Mouse (Mus musculus) neural tube, embryonic 15.5 days (tissue): ENCODE results near the gene Gm10974. TPM values are rescaled to one million over a fixed set of nuclear protein-coding genes. Genes with fewer than 3 reads are reported as not detected.

Experiments
- ATAC-seq: fragments of 200-750 bp; cut with Nextera tagmentation; 2 replicates; pipeline ENCODE4 v1.8.0; 2017; ENCODE audit warnings: mild to moderate bottlenecking, moderate TSS enrichment, moderate library complexity; ENCODE audit not compliant: low FRiP score
- H3K27ac ChIP-seq: fragments of 300-500 bp; sonication (generic); replicated peaks from 2 replicates; pipeline ENCODE4 v1.5.1; 2015; ENCODE audit warnings: mild to moderate bottlenecking, inconsistent platforms
- H3K27me3 ChIP-seq: fragments of 300-500 bp; sonication (generic); replicated peaks from 2 replicates; pipeline ENCODE4 v1.6.1; 2015; ENCODE audit warnings: inconsistent platforms
- H3K36me3 ChIP-seq: fragments of 300-500 bp; sonication (generic); 2 replicates; pipeline ENCODE4 v1.6.1; 2015; ENCODE audit warnings: inconsistent platforms
- H3K4me1 ChIP-seq: fragments of 300-500 bp; sonication (generic); 2 replicates; pipeline ENCODE4 v1.6.1; 2015; ENCODE audit warnings: inconsistent platforms
- H3K4me2 ChIP-seq: fragments of 300-500 bp; sonication (generic); 2 replicates; pipeline ENCODE4 v1.6.1; 2015; ENCODE audit warnings: inconsistent platforms, mild to moderate bottlenecking, moderate library complexity
- H3K4me3 ChIP-seq: fragments of 300-500 bp; sonication (generic); replicated peaks from 2 replicates; pipeline ENCODE4 v1.5.1; 2015; ENCODE audit warnings: mild to moderate bottlenecking, inconsistent platforms
- H3K9ac ChIP-seq: fragments of 300-500 bp; sonication (generic); replicated peaks from 2 replicates; pipeline ENCODE4 v1.6.1; 2015; ENCODE audit warnings: mild to moderate bottlenecking, inconsistent platforms
- H3K9me3 ChIP-seq: fragments of 300-500 bp; sonication (generic); replicated peaks from 2 replicates; pipeline ENCODE4 v1.6.1; 2016; ENCODE audit warnings: inconsistent platforms
- WGBS: fragments of 180-500 bp; shearing (Covaris S2); methylation state at CpG from one replicate; pipeline ENCODE4 v1.1.7; 2015; ENCODE audit warnings: mixed read lengths; 5-methylcytosine and 5-hydroxymethylcytosine counted together
- polyA plus RNA-seq: library from polyadenylated mRNA; unstranded; fragments of >200 nt; fragmentation: Nextera tagmentation; extraction: Ambion mirVana; gene quantifications from 2 replicates; pipeline ENCODE4 v1.2.1, GENCODE M21; 2015

The Gm10974 gene
- polyA plus RNA-seq, 1 experiment from 2014 or later: not detected

GRCm38 (mm10) chr7:66387813-66388521, 22.3 kb downstream of the Gm10974 start, which contains the start of gene Lrrk1:
Lrrk1 (minus strand) TSS chr7:66388350.
- Histone ChIP-seq H3K27ac (peak within 1 kb of the TSS; percentile 48), H3K9me3 (no peaks in the 10 kb centered on the region), H3K4me1 (peaks cover 21% of the 10 kb centered on the region), H3K4me2 (peak within 1 kb of the TSS; percentile 99), H3K9ac (peak within 1 kb of the TSS; percentile 61), H3K4me3 (peak within 1 kb of the TSS; percentile 55), H3K27me3 (0 out of 2 replicates have a peak, but pooled peaks cover 7% of the 10 kb centered on the region), H3K36me3 (no peaks in the 10 kb centered on the region)
- peak; percentile 54 for ATAC-seq
- under 1% methylated on average over 70 of the region's 70 CpGs for WGBS

GRCm38 (mm10) chr7:66388621-66389532, 23.2 kb downstream of the Gm10974 start:
- no peaks in the 10 kb centered on the region for H3K9me3 ChIP-seq
- H3K27me3 ChIP-seq: 0 out of 2 replicates have a peak, but pooled peaks cover 7% of the 10 kb centered on the region
- H3K4me2 ChIP-seq: peak overlapping the region; percentile 99
- H3K36me3 ChIP-seq: no peaks in the 10 kb centered on the region
- peaks cover 21% of the 10 kb centered on the region for H3K4me1 ChIP-seq
- peak; percentile 81; the same call in 1 of the 2 replicates for ATAC-seq
- 16% methylated on average over 28 of the region's 28 CpGs for WGBS
- peak overlapping the region; percentile 61; the same call in 1 of the 2 replicates for H3K9ac ChIP-seq
- H3K27ac ChIP-seq: no peak overlapping the region
- peak overlapping the region; percentile 55 for H3K4me3 ChIP-seq

GRCm38 (mm10) chr7:66397288-66397687, 31.6 kb downstream of the Gm10974 start:
- 30% methylated on average over 3 of the region's 3 CpGs for WGBS
- Histone ChIP-seq H3K4me1 (no peaks in the 10 kb centered on the region), H3K4me2 (no peak overlapping the region), H3K27me3 (no peaks in the 10 kb centered on the region), H3K27ac (no peak overlapping the region), H3K4me3 (no peak overlapping the region), H3K9me3 (no peaks in the 10 kb centered on the region), H3K9ac (no peak overlapping the region), H3K36me3 (no peaks in the 10 kb centered on the region)
- no peak for ATAC-seq

- H3K4me3 ChIP-seq: no peak overlapping the region
- H3K9ac ChIP-seq: no peak overlapping the region
- peaks cover 4% of the 10 kb centered on the region for H3K4me1 ChIP-seq
- ATAC-seq: no peak
- no peak overlapping the region for H3K4me2 ChIP-seq
- no peaks in the 10 kb centered on the region for H3K27me3 ChIP-seq
- WGBS: 40% methylated on average over 8 of the region's 8 CpGs
- H3K27ac ChIP-seq: no peak overlapping the region
- H3K36me3 ChIP-seq: no peaks in the 10 kb centered on the region
- H3K9me3 ChIP-seq: no peaks in the 10 kb centered on the region
Measured at GRCm38 (mm10) chr7:66401605-66402004, 35.9 kb downstream of the Gm10974 start.

GRCm38 (mm10) chr7:66402876-66403275, 37.2 kb downstream of the Gm10974 start:
- H3K27ac ChIP-seq: no peak overlapping the region
- peaks cover 4% of the 10 kb centered on the region for H3K4me1 ChIP-seq
- no peak for ATAC-seq
- no peaks in the 10 kb centered on the region for H3K36me3 ChIP-seq
- no peaks in the 10 kb centered on the region for H3K27me3 ChIP-seq
- WGBS: 91% methylated on average over 5 of the region's 5 CpGs
- no peak overlapping the region for H3K9ac ChIP-seq
- H3K4me2 ChIP-seq: no peak overlapping the region
- no peaks in the 10 kb centered on the region for H3K9me3 ChIP-seq
- no peak overlapping the region for H3K4me3 ChIP-seq

GRCm38 (mm10) chr7:66404141-66404540, 38.4 kb downstream of the Gm10974 start:
- Histone ChIP-seq H3K4me2 (no peak overlapping the region), H3K27ac (no peak overlapping the region), H3K27me3 (no peaks in the 10 kb centered on the region), H3K4me3 (no peak overlapping the region), H3K4me1 (peaks cover 4% of the 10 kb centered on the region), H3K9ac (no peak overlapping the region), H3K36me3 (no peaks in the 10 kb centered on the region), H3K9me3 (no peaks in the 10 kb centered on the region)
- ATAC-seq: no peak
- WGBS: 40% methylated on average over 10 of the region's 10 CpGs

- Histone ChIP-seq H3K4me3 (no peak overlapping the region), H3K27me3 (no peaks in the 10 kb centered on the region), H3K36me3 (no peaks in the 10 kb centered on the region), H3K4me1 (peaks cover 4% of the 10 kb centered on the region), H3K27ac (no peak overlapping the region), H3K9ac (no peak overlapping the region), H3K4me2 (no peak overlapping the region), H3K9me3 (no peaks in the 10 kb centered on the region)
- no peak for ATAC-seq
- 78% methylated on average over 4 of the region's 4 CpGs for WGBS
Measured at GRCm38 (mm10) chr7:66404802-66405201, 39.1 kb downstream of the Gm10974 start.

- WGBS: 72% methylated on average over 11 of the region's 11 CpGs
Measured at GRCm38 (mm10) chr7:66405541-66405940, 39.8 kb downstream of the Gm10974 start.

GRCm38 (mm10) chr7:66405951-66406721, 40.4 kb downstream of the Gm10974 start:
- 48% methylated on average over 13 of the region's 13 CpGs for WGBS
- no peak for ATAC-seq
- peaks cover 4% of the 10 kb centered on the region for H3K4me1 ChIP-seq
- H3K36me3 ChIP-seq: no peaks in the 10 kb centered on the region
- H3K9ac ChIP-seq: no peak overlapping the region
- no peaks in the 10 kb centered on the region for H3K9me3 ChIP-seq
- H3K4me2 ChIP-seq: no peak overlapping the region
- no peak overlapping the region for H3K4me3 ChIP-seq
- H3K27me3 ChIP-seq: no peaks in the 10 kb centered on the region
- no peak overlapping the region for H3K27ac ChIP-seq

More at GRCm38 (mm10) chr7:66405541-66405940, 39.8 kb downstream of the Gm10974 start:
- Histone ChIP-seq H3K9me3 (no peaks in the 10 kb centered on the region), H3K36me3 (no peaks in the 10 kb centered on the region), H3K27me3 (no peaks in the 10 kb centered on the region), H3K4me2 (no peak overlapping the region), H3K4me1 (peaks cover 4% of the 10 kb centered on the region), H3K9ac (no peak overlapping the region), H3K4me3 (no peak overlapping the region), H3K27ac (no peak overlapping the region)
- ATAC-seq: no peak

GRCm38 (mm10) chr7:66406971-66407370, 41.3 kb downstream of the Gm10974 start:
- H3K4me1 ChIP-seq: peaks cover 4% of the 10 kb centered on the region
- no peak overlapping the region for H3K4me3 ChIP-seq
- H3K27ac ChIP-seq: no peak overlapping the region
- WGBS: 83% methylated on average over 8 of the region's 8 CpGs
- no peak overlapping the region for H3K4me2 ChIP-seq
- no peak for ATAC-seq
- H3K9me3 ChIP-seq: no peaks in the 10 kb centered on the region
- H3K9ac ChIP-seq: no peak overlapping the region
- no peaks in the 10 kb centered on the region for H3K27me3 ChIP-seq
- H3K36me3 ChIP-seq: no peaks in the 10 kb centered on the region

- Histone ChIP-seq H3K4me3 (no peak overlapping the region), H3K27me3 (no peaks in the 10 kb centered on the region), H3K9ac (no peak overlapping the region), H3K36me3 (no peaks in the 10 kb centered on the region), H3K4me1 (peaks cover 16% of the 10 kb centered on the region), H3K9me3 (no peaks in the 10 kb centered on the region), H3K27ac (no peak overlapping the region), H3K4me2 (no peak overlapping the region)
- no peak for ATAC-seq
- 74% methylated on average over 6 of the region's 6 CpGs for WGBS
Measured at GRCm38 (mm10) chr7:66409433-66409832, 43.7 kb downstream of the Gm10974 start.
